Mouse (Mus musculus) mature B cell (primary cell): ENCODE results near the gene Epha1.

ENCODE experiments used
- in situ Hi-C: fragments of 300-500 bp; cut with MboI; formaldehyde crosslinking; loops from 2 replicates; pipeline ENCODE4 v1.14.3; 2019

Gene Epha1

DNA sequence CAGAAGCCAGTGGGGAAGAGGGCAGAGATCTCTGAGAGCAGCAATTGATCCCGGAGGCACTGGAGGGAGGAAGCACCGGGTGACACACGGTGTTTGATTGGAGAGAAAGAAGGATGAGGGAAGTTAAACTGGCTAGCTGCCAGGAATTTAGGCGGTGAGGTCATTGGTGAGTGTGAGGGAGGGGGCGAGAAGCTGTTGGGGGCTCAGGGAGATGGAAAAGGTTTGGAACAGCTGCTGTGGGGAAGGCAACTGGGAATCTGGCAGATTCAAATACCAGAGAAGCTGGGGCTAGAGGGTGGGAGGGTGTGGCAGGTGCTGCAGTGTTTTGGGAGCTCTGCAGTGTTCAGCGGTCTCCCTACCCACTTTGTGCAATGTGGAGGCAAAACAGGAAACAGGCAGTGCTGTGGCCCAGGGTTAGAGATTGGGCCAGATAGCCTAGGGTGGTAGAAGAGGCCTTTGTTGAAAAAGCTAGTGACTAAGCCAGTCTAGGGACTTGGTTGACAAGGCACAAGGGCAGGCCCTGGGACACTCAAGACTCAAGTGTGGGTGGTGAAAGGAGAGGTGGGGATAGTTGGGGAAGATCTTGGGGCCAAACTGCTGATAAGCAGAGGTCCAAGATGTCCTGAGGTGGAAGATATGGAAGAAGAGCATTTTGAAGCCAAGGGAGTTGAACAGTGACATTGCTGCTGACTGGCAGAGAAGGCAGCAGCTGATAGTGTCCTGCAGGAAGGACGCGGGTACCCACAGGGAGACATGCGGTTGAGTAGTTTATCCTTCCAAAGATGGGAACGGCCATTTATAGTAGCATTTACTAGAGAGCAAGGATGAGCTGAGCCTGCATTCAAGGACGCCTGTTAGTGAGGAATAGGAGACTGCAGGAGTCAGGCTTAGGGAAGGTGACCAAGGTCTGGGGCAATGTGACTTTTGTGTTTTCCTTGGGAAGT, 18.7 kb downstream of the Epha1 start:
- in situ Hi-C loops, result no loop called here

DNA sequence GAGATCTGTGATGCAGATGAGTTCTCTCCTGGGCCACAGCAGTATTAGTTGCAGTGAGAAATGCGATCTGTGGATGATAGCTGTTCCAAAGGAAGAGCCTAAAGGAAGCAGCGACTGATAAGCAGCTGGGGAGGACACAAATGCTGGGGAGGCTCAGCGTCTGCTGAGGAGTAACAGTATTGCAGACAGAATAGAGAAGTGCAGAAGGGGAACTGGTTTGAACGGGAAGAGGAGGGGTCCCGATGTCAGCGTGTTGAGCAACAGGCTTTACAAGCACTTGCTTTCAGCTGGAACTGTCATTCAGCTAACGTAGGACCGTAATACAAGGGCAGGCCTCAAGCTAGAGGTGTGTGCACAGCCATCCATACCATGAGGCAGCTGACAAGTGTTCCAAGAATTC, 19.9 kb downstream of the Epha1 start:
- in situ Hi-C loops, result no loop called here

DNA sequence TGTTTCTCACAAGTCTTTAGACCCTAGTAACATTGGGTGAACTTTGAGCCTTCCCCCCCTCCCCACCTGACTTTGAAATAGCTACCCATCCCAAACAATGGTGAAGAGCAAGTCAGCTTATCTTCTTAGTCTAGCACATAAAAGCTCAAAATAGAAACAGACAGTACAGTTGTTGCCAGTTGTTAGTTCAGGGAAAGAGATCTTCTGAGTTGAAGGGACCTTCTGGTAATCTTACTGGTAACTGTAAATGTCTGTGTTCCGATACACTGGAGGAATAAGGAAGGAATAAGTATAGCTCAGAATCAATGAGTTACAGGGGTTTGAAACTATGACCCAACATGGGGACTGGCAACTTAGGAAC, 20.6 kb downstream of the Epha1 start:
- in situ Hi-C loops, result no loop called here

DNA sequence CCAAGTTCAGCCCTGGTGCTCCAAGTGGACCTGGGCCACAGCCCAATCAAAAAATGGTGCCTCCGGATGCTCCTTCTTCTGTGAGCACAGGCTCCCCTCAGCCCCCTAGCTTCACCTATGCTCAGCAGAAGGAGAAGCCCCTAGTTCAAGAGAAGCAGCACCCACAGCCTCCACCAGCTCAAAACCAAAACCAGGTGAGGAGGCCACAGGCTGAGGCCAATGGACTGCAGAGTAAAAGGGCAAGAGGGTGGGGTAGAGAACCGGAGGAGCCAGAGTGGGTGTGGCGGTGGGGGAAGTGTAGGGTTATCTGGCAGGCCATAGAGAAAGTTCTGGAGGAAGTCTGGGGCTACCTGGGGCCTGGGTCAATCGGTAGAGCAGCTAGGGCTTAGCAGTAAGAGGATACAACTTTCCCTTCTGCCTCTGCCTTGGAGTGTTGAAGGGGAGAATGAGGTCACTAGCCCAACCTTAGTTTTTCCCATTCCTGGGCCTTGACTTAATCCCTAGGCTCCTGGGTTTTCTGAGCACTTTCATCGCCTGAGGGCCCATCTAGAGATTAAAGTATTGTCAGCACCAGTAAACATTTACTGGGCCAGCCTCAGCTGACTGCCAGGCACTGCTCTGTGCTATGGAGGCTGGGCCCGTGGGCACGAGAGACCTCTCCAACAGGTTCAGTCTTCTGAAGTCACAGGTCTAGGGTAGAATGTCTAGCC, 21.1 kb downstream of the Epha1 start:
- in situ Hi-C loops, result no loop called here

DNA sequence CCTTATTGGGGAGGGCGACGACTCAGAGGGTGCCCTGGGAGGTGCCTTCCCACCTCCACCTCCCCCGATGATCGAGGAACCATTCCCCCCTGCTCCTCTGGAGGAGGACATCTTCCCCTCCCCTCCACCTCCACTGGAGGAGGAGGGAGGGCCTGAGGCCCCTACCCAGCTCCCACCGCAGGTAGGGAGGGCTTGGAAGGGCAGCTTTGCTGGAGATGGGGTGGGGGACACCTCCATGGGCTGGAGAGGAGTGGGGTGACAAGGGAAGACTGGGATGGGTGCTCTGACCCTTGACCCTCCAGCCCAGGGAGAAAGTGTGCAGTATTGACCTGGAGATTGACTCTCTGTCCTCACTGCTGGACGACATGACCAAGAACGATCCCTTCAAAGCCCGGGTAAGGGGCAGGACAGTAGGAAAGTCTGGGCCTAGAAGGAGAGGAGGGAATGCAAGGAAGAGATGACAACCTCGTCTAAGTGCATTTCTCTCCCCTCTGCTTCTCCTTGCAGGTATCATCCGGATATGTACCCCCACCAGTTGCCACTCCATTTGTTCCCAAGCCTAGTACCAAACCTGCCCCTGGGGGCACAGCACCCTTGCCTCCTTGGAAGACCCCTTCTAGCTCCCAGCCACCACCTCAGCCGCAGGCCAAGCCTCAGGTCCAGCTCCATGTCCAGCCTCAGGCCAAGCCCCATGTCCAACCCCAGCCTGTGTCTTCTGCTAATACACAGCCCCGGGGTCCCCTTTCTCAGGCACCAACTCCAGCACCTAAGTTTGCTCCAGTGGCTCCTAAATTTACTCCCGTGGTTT, 21.9 kb downstream of the Epha1 start:
- in situ Hi-C loops, result no loop called here

DNA sequence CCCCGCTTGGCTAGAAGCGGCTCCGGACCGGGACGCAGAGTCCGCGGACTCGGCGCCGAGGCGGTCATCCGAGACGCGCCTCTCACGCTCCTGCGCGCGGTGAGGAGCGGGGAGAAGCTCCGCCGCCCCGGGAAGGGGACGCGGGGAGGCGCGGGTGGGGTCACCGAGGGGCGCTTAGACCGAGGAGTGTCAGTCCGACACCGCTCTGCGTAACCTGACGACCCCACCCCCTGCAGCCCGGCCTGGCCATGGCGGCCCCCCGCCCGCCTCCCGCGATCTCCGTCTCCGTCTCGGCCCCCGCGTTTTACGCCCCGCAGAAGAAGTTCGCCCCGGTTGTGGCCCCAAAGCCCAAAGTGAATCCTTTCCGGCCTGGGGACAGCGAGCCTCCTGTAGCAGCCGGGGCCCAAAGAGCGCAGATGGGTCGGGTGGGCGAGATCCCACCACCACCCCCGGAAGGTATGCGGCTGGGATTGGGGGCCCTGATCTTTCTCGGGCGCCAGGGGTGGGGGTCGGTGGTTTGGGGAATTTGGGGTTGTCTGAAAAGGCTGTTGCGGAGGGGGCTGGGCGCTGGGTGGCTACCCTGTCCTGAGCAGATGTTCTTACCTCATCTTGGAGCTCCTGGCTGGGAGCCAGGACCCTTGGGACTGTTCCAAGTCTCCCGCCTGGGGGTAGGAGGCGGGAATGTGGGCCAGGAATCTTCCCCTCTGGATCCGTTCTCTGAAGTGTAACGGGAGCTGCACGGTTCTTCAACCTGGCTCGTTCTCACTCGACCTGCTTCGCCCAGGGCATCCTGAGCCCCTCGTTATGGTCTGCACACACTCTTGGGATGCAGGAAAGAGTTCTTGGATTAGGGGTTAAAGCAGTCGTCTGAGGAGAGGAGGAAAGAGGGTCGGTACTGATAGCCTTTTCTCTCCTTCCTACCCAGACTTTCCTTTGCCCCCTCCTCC, 22.8 kb downstream of the Epha1 start:
- in situ Hi-C loops, result no loop called here

DNA sequence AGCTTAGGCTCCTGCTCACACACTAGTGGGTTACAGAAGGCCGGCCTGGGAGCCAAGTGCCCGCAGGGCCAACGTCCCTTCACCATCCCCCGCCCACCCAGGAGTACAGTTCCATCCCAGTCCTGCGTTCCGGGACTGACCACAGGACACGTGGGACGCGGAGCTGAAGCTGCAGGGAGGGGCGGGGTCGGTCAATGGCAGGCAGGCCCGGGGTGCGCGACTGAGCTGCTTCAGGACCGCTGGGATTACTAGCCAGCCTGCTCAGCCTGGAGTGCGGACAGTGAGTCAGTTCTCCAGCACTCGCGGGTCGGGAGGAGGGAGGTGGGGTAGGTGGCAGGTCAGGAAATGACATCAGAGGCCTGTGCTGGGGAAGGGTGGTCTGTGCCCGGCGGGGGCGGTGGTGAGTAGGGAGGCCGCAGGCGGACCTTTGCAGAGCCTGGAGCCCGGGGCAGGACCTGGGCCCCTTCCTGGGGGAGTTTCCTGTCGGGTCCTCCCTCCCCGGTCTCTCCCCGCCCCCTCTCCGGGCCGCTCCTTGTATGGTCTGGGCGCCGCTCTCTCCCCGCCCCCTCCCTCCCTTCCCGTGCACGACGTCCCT, 23.5 kb downstream of the Epha1 start, which contains the start of gene Zyx:
Gene Zyx, plus strand, starts transcription at position 205 of the 595 bp plus-strand sequence.
- in situ Hi-C loops, result no loop called here

DNA sequence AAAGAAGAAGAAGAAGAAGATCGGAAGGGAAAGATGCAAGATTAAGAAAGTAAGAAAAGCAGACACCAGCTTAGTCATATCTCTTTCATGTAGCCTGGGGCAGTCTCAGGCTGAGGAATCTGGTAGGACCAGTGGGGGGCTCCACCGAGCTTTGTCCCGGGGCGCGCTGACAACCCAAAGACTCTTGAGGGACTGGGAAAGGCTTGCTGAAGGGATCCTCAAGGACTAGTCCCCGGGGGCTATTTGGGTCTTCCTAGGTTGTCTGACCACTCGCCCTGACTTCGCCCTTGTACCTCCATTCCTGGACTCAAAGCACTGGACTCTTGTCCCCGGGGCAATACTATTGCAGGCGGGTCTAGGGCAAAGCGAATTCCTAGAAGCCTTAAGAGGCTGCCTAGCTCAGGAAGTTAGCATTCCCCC, 24.1 kb downstream of the Epha1 start:
- in situ Hi-C loops, result no loop called here

DNA sequence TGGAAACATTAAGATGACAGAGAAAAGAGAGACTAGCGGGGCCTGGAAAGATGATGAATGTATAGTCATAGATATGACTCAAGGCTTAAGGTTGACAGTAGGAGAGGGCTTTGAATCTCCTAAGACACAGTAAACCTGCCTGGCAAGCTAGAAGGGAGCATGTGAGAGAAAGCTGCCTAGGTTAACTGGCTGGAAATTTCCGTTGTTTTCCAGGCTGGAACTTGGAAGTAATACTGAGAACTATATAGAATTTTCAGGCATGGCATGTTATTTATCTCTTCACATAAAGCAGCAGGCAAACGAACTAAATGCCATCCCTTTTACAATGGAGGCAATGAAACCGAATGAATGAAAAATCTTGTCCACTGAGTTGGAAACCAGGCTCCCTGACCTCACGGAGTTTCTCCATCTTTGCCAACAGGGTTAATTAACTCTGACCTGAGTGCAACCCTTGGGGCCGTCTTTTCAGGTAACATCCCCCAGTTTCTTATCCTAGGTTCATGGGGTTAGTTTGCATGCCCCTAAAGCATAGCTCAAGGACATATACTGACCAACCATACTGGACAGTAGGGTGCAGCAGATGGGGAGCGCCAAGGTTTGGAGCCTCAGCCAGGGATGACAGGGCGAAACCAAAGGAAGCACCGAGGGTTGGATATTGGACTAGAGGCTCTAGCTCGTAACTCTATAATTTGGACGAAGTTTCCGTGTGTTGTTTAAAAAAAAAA, 24.6 kb downstream of the Epha1 start:
- in situ Hi-C loops, result no loop called here

DNA sequence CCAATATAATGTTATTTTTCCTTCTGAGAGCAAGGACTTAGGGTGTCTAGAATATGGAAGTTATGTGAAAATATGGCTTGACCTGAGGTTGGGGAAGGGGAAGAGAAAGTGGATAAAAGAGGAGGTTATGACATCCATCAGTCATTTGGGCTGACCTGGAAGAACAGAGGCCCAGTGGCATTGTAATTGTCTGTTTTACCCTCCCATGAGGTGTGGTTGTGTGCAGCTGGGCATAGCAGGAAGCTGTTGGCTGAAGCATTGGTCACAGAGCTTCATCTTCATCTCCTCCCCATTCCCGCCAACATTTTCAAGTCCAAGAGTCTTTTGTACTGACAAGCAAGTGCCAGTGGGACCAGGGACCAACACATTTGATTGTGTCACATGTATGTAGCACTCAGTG, 28.8 kb downstream of the Epha1 start:
- in situ Hi-C loops, result no loop called here

DNA sequence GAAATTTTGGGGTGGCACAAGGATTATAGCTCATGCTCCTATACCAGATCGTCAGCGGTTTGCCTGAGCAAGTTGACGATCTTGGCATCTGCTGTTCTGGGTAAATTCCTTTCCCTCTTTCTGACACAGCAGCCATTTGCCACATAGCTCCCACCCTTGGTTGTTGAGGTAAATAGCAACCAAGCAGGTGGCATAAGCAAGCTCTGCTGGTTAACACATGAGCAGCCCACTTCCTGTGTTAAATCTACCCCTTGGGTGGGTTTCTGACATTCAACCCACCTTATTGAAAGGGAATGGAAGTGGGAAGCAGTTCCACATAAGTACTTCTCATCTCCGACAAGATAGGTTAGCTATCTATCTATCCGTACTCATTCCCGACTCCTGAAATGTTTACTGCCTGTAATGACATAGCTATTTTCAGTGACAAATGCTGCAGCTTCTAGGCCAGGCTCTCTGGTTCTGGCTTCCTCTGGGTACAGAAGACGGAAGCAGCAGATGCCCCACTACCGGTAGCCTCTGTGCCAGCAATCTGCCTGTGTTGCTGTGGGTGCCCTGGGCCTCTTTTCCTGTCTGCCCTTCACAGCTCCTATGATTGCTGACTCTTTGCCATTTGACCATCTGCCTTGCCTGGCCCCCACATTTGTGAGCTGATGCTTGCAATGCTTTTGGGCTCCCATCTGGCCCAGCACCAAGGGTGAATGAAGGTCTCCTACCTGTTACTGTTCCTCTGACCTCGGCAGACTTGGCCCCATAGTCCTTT, 29.5 kb downstream of the Epha1 start:
- in situ Hi-C loops, result no loop called here

DNA sequence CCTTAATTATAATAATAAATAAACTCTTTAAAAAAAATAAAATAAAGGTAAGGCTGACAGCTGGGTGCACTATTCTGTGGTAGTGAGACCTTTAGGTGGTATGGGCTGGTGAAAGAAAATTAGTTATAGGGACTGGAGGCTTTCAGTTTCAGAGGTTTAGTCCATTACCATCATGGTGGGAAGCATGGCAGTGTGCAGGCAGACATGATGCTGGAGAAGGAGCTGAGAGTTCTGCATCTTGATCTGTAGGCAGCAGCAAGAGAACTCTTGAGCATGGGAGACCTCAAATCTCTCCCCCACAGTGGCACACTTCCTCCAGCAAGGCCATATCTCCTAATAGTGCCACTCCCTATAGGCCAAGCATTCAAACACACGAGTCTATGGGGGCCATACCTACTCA, 30.9 kb downstream of the Epha1 start:
- in situ Hi-C loops, result no loop called here

DNA sequence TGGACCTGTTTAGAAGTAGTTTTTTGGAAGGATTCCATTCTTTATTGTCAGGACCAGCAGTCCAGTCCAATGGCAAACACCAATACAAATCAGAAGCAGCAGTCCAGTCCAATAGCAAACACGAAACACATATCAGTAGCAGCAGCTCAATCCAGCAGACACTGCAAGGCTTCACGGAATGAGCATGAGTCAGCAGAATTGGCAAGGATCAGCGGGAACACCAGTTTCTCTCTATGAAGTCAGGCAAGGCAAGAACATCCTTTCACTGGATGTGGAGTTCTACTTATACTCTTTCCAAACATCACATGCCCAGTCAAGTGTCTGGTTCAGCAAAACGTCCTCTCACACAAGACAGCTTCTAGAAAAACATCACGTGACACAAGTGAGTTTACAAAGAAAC, 33.1 kb downstream of the Epha1 start:
- in situ Hi-C loops, result no loop called here

DNA sequence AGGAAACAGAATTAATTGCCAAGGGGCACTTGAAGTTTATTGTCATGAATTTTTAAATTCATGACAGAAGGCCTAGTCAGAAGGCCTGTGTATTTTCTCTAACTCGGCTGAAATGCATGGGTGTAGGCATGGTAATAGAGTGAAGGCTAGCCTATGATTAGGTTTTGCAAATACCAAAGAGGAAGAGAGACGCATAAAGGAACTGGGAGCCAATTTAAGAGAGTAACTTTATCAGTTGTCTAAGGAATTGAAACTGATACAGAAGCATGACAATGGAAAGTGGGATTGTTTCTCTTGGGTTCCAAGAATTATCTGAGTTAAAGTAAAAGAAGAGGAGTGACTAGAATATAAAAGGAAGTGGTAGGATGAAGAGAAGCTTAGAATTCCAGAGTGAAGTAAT, 33.9 kb downstream of the Epha1 start:
- in situ Hi-C loops, result no loop called here

DNA sequence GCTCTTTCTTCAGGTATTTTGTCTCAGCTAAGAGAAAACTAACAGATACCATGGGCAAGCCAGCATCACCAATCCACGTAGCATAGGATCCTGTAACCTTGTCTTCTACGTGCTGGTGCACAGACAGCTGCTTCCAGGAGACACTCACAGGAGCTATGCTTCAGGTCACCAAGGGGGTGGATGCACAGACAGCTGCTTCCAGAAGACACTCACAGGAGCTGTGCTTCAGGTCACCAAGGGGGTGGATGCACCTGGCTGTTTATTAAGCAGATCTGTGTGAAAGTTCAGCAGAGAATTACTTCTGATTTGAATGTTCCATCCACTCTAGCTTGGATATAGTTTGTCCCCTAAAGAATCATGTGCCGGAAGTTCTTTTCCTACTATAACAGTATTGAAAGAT, 42.1 kb downstream of the Epha1 start:
- in situ Hi-C loops, result no loop called here

DNA sequence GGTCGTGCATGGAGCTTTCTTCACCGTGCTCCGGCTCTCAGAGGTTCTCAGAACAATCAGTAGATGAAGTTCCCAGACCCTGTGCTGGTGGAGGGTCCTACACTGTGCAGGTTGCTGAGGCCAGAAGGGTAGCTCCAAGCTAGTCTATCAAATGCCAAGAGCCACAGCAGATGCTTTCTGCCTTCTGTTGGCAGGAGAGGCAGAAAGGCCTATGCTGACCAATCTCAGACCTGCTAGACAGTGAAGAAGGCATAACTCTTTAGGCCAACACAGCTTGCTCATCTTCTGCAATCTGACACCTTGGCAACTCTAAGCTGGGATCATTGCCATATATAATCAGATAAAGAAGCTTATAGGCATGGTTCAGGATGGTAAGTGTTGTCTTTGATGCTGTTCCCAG, 42.9 kb downstream of the Epha1 start:
- in situ Hi-C loops, result no loop called here

DNA sequence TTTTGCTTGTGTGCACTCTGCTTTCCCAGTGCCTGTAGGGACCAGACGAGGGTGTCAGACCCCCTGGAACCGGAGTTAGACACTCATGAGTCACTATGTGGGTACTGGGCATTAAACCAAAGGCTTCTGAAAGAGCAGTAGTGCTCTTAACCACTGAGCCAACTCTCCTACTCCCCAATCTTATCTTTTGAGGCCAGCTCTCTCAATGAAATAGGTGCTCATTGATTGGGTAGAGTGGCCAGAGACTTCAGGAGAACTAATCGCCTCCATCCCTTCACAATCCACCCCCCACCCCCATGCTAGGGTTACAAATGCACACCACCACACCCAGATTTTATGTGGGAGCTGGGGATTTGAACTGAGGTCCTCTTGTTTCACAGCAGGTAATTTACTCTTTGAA, 44.3 kb downstream of the Epha1 start:
- in situ Hi-C loops, result no loop called here

DNA sequence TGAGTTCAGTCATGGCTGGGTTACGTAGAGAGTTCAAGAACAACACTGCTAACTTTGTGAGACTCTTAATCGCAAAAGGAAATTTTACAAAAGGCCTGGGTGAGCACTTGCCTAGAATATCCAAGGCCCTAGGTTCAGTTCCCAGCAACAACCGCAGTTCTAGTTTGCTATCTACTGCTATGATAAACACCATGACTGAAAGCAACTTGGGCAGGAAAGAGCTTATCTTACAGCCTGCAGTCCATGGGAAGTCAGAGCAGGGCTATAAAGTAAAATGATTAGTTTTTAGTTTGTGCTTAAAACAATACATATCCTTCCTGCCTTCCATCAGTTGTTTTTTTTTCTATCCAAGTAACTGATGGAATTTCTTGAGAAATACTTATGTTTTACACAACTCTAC, 46.6 kb downstream of the Epha1 start:
- in situ Hi-C loops, result no loop called here

DNA sequence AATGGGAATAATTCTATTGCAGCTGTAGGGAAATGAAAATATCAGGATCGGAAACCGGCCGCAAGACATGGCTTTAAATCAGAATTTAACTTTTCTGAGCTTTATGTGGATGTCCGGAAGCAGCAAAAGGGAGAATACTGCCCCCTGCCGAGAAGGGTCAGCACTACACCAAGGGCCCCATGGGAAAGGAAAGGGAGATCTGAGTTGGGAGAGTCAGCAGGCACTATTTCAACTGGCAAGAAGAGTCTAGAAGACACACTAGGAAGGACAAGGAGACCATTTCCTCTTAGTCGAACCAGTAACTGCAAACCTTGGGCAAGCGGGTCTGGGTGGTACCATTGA, 47.8 kb downstream of the Epha1 start:
- in situ Hi-C loops, result no loop called here
